Mouse (Mus musculus) heart, embryonic 15.5 days (tissue): ENCODE data around the gene Hax1. TPM values are rescaled to one million over a fixed set of nuclear protein-coding genes. Genes with fewer than 3 reads are reported as not detected.
A peak's percentile ranks its signal among the peaks of the same experiment; 100 is the strongest.

Source experiments
- ATAC-seq: fragments of 200-750 bp; cut with Nextera tagmentation; replicated peaks from 2 replicates; pipeline ENCODE4 v1.8.0; 2017; ENCODE audit warnings: low read depth, moderate TSS enrichment; ENCODE audit not compliant: insufficient number of reproducible peaks, insufficient read depth, low FRiP score
- H3K27ac ChIP-seq: fragments of 300-500 bp; sonication (generic); 2 replicates; pipeline ENCODE4 v1.5.1; 2015; ENCODE audit warnings: mild to moderate bottlenecking, inconsistent platforms
- H3K27me3 ChIP-seq: fragments of 300-500 bp; sonication (generic); 2 replicates; pipeline ENCODE4 v1.6.1; 2015; ENCODE audit warnings: inconsistent platforms
- H3K36me3 ChIP-seq: fragments of 300-500 bp; sonication (generic); 2 replicates; pipeline ENCODE4 v1.6.1; 2015; ENCODE audit warnings: mild to moderate bottlenecking, inconsistent platforms
- H3K4me1 ChIP-seq: fragments of 300-500 bp; sonication (generic); replicated peaks from 2 replicates; pipeline ENCODE4 v1.6.1; 2015; ENCODE audit warnings: inconsistent platforms
- H3K4me2 ChIP-seq: fragments of 300-500 bp; sonication (generic); 2 replicates; pipeline ENCODE4 v1.6.1; 2015; ENCODE audit warnings: inconsistent platforms, mild to moderate bottlenecking, moderate library complexity
- H3K4me3 ChIP-seq: fragments of 300-500 bp; sonication (generic); 2 replicates; pipeline ENCODE4 v1.5.1; 2015; ENCODE audit warnings: mild to moderate bottlenecking, inconsistent platforms
- H3K9ac ChIP-seq: fragments of 300-500 bp; sonication (generic); 2 replicates; pipeline ENCODE4 v1.6.1; 2015; ENCODE audit warnings: mild to moderate bottlenecking, inconsistent platforms
- H3K9me3 ChIP-seq: fragments of 300-500 bp; sonication (generic); replicated peaks from 2 replicates; pipeline ENCODE4 v1.6.1; 2016; ENCODE audit warnings: inconsistent platforms
- WGBS: fragments of 180-500 bp; shearing (Covaris S2); methylation state at CpG from one replicate; pipeline ENCODE4 v1.1.7; 2015; ENCODE audit warnings: mixed read lengths; 5-methylcytosine and 5-hydroxymethylcytosine counted together
- microRNA-seq: library from miRNA; unstranded; fragments of <30 nt; microRNA quantifications from one replicate; pipeline ENCODE4, GENCODE M21; 2016
- polyA plus RNA-seq: library from polyadenylated mRNA; unstranded; fragments of >200 nt; fragmentation: Nextera tagmentation; extraction: Ambion mirVana; gene quantifications from 2 replicates; pipeline ENCODE4 v1.2.1, GENCODE M21; 2015

The Hax1 gene
- polyA plus RNA-seq, 1 experiment from 2014 or later: 78.8 TPM

GRCm38 (mm10) chr3:89961436-89961835 lies 37.1 kb downstream of the Hax1 start:
- Histone ChIP-seq H3K27me3 (no peaks in the 10 kb centered on the region), H3K4me3 (peak overlapping the region; percentile 73), H3K27ac (peak overlapping the region; percentile 99), H3K4me1 (peaks cover 47% of the 10 kb centered on the region), H3K36me3 (peaks cover 24% of the 10 kb centered on the region), H3K9me3 (no peaks in the 10 kb centered on the region), H3K4me2 (peak overlapping the region; percentile 87), H3K9ac (peak overlapping the region; percentile 96; the same call in 1 of the 2 replicates)
- ATAC-seq: no peak
- 24% methylated on average over 4 of the region's 4 CpGs for WGBS

GRCm38 (mm10) chr3:89960469-89960868 lies 38.1 kb downstream of the Hax1 start:
- peak overlapping the region; percentile 87 for H3K4me2 ChIP-seq
- H3K36me3 ChIP-seq: peaks cover 34% of the 10 kb centered on the region
- WGBS: under 1% methylated on average over 30 of the region's 30 CpGs
- no peaks in the 10 kb centered on the region for H3K27me3 ChIP-seq
- ATAC-seq: peak; percentile 83
- H3K4me3 ChIP-seq: peak overlapping the region; percentile 73
- H3K27ac ChIP-seq: peak overlapping the region; percentile 99
- H3K9me3 ChIP-seq: no peaks in the 10 kb centered on the region
- H3K4me1 ChIP-seq: peaks cover 47% of the 10 kb centered on the region
- peak overlapping the region; percentile 61 for H3K9ac ChIP-seq

- H3K27me3 ChIP-seq: no peaks in the 10 kb centered on the region
- no peak overlapping the region for H3K4me3 ChIP-seq
- H3K9ac ChIP-seq: no peak overlapping the region
- no peak for ATAC-seq
- H3K27ac ChIP-seq: no peak overlapping the region
- H3K9me3 ChIP-seq: no peaks in the 10 kb centered on the region
- peak overlapping the region; percentile 87; the same call in 1 of the 2 replicates for H3K4me2 ChIP-seq
- WGBS: 62% methylated on average over 4 of the region's 4 CpGs
- peaks cover 42% of the 10 kb centered on the region for H3K4me1 ChIP-seq
- peaks cover 39% of the 10 kb centered on the region for H3K36me3 ChIP-seq
Measured at GRCm38 (mm10) chr3:89959435-89959834, 39.1 kb downstream of the Hax1 start.

- no peak overlapping the region for H3K4me2 ChIP-seq
- no peaks in the 10 kb centered on the region for H3K27me3 ChIP-seq
- H3K9me3 ChIP-seq: no peaks in the 10 kb centered on the region
- H3K4me1 ChIP-seq: peaks cover 40% of the 10 kb centered on the region
- no peak for ATAC-seq
- peaks cover 49% of the 10 kb centered on the region for H3K36me3 ChIP-seq
- H3K4me3 ChIP-seq: no peak overlapping the region
- H3K27ac ChIP-seq: no peak overlapping the region
- H3K9ac ChIP-seq: no peak overlapping the region
- 94% methylated on average over 9 of the region's 9 CpGs for WGBS
Measured at GRCm38 (mm10) chr3:89957880-89958279, 40.7 kb downstream of the Hax1 start.

- H3K4me2 ChIP-seq: no peak overlapping the region
- WGBS: 90% methylated on average over 7 of the region's 7 CpGs
- peaks cover 64% of the 10 kb centered on the region for H3K36me3 ChIP-seq
- H3K9ac ChIP-seq: no peak overlapping the region
- no peaks in the 10 kb centered on the region for H3K9me3 ChIP-seq
- H3K27ac ChIP-seq: no peak overlapping the region
- peaks cover 30% of the 10 kb centered on the region for H3K4me1 ChIP-seq
- ATAC-seq: no peak
- H3K27me3 ChIP-seq: no peaks in the 10 kb centered on the region
- no peak overlapping the region for H3K4me3 ChIP-seq
Measured at GRCm38 (mm10) chr3:89956177-89956971, 42.2 kb downstream of the Hax1 start.

- peaks cover 87% of the 10 kb centered on the region for H3K36me3 ChIP-seq
- 4% methylated on average over 4 of the region's 4 CpGs for WGBS
- H3K9me3 ChIP-seq: no peaks in the 10 kb centered on the region
- 0 out of 2 replicates have a peak, but pooled peaks cover 5% of the 10 kb centered on the region for H3K4me1 ChIP-seq
- no peaks in the 10 kb centered on the region for H3K27me3 ChIP-seq
- H3K4me2 ChIP-seq: no peak overlapping the region
- no peak overlapping the region for H3K27ac ChIP-seq
- no peak overlapping the region for H3K4me3 ChIP-seq
- H3K9ac ChIP-seq: no peak overlapping the region
- ATAC-seq: no peak; the same call in 1 of the 2 replicates
Measured at GRCm38 (mm10) chr3:89953420-89953819, 45.2 kb downstream of the Hax1 start.

GRCm38 (mm10) chr3:89948655-89949054 lies 49.9 kb downstream of the Hax1 start:
- H3K36me3 ChIP-seq: peaks cover 95% of the 10 kb centered on the region
- WGBS: 44% methylated on average over 6 of the region's 6 CpGs
- no peak for ATAC-seq

GRCm38 (mm10) chr3:89948021-89948420 lies 50.6 kb downstream of the Hax1 start:
- H3K4me3 ChIP-seq: no peak overlapping the region
- H3K36me3 ChIP-seq: peaks cover 99% of the 10 kb centered on the region
- ATAC-seq: no peak
- no peaks in the 10 kb centered on the region for H3K9me3 ChIP-seq
- H3K27ac ChIP-seq: no peak overlapping the region
- H3K4me2 ChIP-seq: no peak overlapping the region
- no peaks in the 10 kb centered on the region for H3K27me3 ChIP-seq
- 87% methylated on average over 11 of the region's 11 CpGs for WGBS
- H3K4me1 ChIP-seq: 0 out of 2 replicates have a peak, but pooled peaks cover 3% of the 10 kb centered on the region
- H3K9ac ChIP-seq: no peak overlapping the region

More at GRCm38 (mm10) chr3:89948655-89949054, 49.9 kb downstream of the Hax1 start:
- Histone ChIP-seq H3K4me3 (no peak overlapping the region), H3K9me3 (no peaks in the 10 kb centered on the region), H3K27me3 (no peaks in the 10 kb centered on the region), H3K4me1 (0 out of 2 replicates have a peak, but pooled peaks cover 3% of the 10 kb centered on the region), H3K27ac (no peak overlapping the region), H3K4me2 (no peak overlapping the region), H3K9ac (no peak overlapping the region)

Small RNAs within 50 kb of the gene (microRNA-seq; reads per million reads assigned to microRNA genes)
- 0.84 reads per million for gene Mir7669

Other genes starting within 250 kb of the Hax1 start
- gene Chrnb2, start 234.1 kb downstream of the Hax1 start, polyA plus RNA-seq: 0.18 and 0.47 TPM in 2 replicates
- 6.8 and 8.4 TPM in 2 replicates for gene Ube2q1, start 225.2 kb downstream of the Hax1 start, polyA plus RNA-seq
- gene She, start 167.4 kb downstream of the Hax1 start, polyA plus RNA-seq: 6.0 and 6.4 TPM in 2 replicates
- 1.1 and 1.7 TPM in 2 replicates for gene Il6ra, start 85.6 kb downstream of the Hax1 start, polyA plus RNA-seq
- 9.9 and 14.2 TPM in 2 replicates for gene Atp8b2, start 35.3 kb downstream of the Hax1 start, polyA plus RNA-seq
- 129 and 134 TPM in 2 replicates for gene 4933434E20Rik, start 52.9 kb upstream of the Hax1 start, polyA plus RNA-seq
- 120 and 126 TPM in 2 replicates for gene Ubap2l, start 53.8 kb upstream of the Hax1 start, polyA plus RNA-seq
- gene Tpm3, start 73.9 kb upstream of the Hax1 start, polyA plus RNA-seq: 239 and 307 TPM in 2 replicates
- 0.20 and 0.25 TPM in 2 replicates for gene Nup210l, start 105.4 kb upstream of the Hax1 start, polyA plus RNA-seq
- gene Rps27, start 214.9 kb upstream of the Hax1 start, polyA plus RNA-seq: 766 and 874 TPM in 2 replicates
- 22.1 and 24.0 TPM in 2 replicates for gene Rab13, start 214.9 kb upstream of the Hax1 start, polyA plus RNA-seq
- gene Jtb, start 232.8 kb upstream of the Hax1 start, polyA plus RNA-seq: 78.4 and 79.5 TPM in 2 replicates
- gene Creb3l4, start 244.7 kb upstream of the Hax1 start, polyA plus RNA-seq: 2.2 and 3.0 TPM in 2 replicates
- gene Slc39a1, start 249.4 kb upstream of the Hax1 start, polyA plus RNA-seq: 76.0 and 86.2 TPM in 2 replicates